Mouse (Mus musculus): ENCODE results near the gene Decr2. TPM values are rescaled to one million over a fixed set of nuclear protein-coding genes. Genes with fewer than 3 reads are reported as not detected.

Decr2 gene
- total RNA-seq, 2 experiments from 2014 or later, result not detected

Other genes starting within 250 kb of the Decr2 start
- gene Gm20683, start 248.6 kb downstream of the Decr2 start, total RNA-seq (2015; ENCODE audit: low replicate concordance), result 1.3 and 1.4 TPM in 2 replicates
- gene Gm20683, start 248.6 kb downstream of the Decr2 start, total RNA-seq (2017; ENCODE audit: low replicate concordance), result 1.8 TPM in 1 of 2 replicates, not detected in the other
- gene Rhot2, start 245.5 kb downstream of the Decr2 start, total RNA-seq (2015; ENCODE audit: low replicate concordance), result 34.4 and 37.1 TPM in 2 replicates
- gene Rhot2, start 245.5 kb downstream of the Decr2 start, total RNA-seq (2017; ENCODE audit: low replicate concordance), result 39.1 and 41.5 TPM in 2 replicates
- 52.8 and 61.6 TPM in 2 replicates for gene Wdr90, start 228.8 kb downstream of the Decr2 start, total RNA-seq (2015; ENCODE audit: low replicate concordance)
- 26.4 and 37.6 TPM in 2 replicates for gene Wdr90, start 228.8 kb downstream of the Decr2 start, total RNA-seq (2017; ENCODE audit: low replicate concordance)
- 4.2 and 11.9 TPM in 2 replicates for gene Mcrip2, start 221.6 kb downstream of the Decr2 start, total RNA-seq (2015; ENCODE audit: low replicate concordance)
- 3.5 TPM in 1 of 2 replicates, not detected in the other for gene Mcrip2, start 221.6 kb downstream of the Decr2 start, total RNA-seq (2017; ENCODE audit: low replicate concordance)
- gene Mettl26, start 215.3 kb downstream of the Decr2 start, total RNA-seq (2015; ENCODE audit: low replicate concordance), result 10.1 and 17.3 TPM in 2 replicates
- gene Mettl26, start 215.3 kb downstream of the Decr2 start, total RNA-seq (2017; ENCODE audit: low replicate concordance), result 7.1 and 7.7 TPM in 2 replicates
- not detected in 2 replicates for gene Wfikkn1, start 209.5 kb downstream of the Decr2 start, total RNA-seq (2015; ENCODE audit: low replicate concordance)
- 0.26 and 1.7 TPM in 2 replicates for gene Wfikkn1, start 209.5 kb downstream of the Decr2 start, total RNA-seq (2017; ENCODE audit: low replicate concordance)
- 2.2 and 2.5 TPM in 2 replicates for gene Rab40c, start 170.6 kb downstream of the Decr2 start, total RNA-seq (2015; ENCODE audit: low replicate concordance)
- gene Rab40c, start 170.6 kb downstream of the Decr2 start, total RNA-seq (2017; ENCODE audit: low replicate concordance), result 0.98 and 3.2 TPM in 2 replicates
- gene Pigq, start 145.4 kb downstream of the Decr2 start, total RNA-seq (2015; ENCODE audit: low replicate concordance), result 1,618 and 1,746 TPM in 2 replicates
- gene Pigq, start 145.4 kb downstream of the Decr2 start, total RNA-seq (2017; ENCODE audit: low replicate concordance), result 1,554 and 1,638 TPM in 2 replicates
- 13.7 and 13.8 TPM in 2 replicates for gene Nhlrc4, start 145.4 kb downstream of the Decr2 start, total RNA-seq (2015; ENCODE audit: low replicate concordance)
- gene Nhlrc4, start 145.4 kb downstream of the Decr2 start, total RNA-seq (2017; ENCODE audit: low replicate concordance), result 13.7 and 18.9 TPM in 2 replicates
- gene A930017K11Rik, start 137.8 kb downstream of the Decr2 start, total RNA-seq (2015; ENCODE audit: low replicate concordance), result not detected in 2 replicates
- gene A930017K11Rik, start 137.8 kb downstream of the Decr2 start, total RNA-seq (2017; ENCODE audit: low replicate concordance), result not detected in 2 replicates
- 9.6 and 9.7 TPM in 2 replicates for gene Capn15, start 104.5 kb downstream of the Decr2 start, total RNA-seq (2015; ENCODE audit: low replicate concordance)
- gene Capn15, start 104.5 kb downstream of the Decr2 start, total RNA-seq (2017; ENCODE audit: low replicate concordance), result 5.7 and 9.1 TPM in 2 replicates
- gene Rab11fip3, start 20.8 kb downstream of the Decr2 start, total RNA-seq (2015; ENCODE audit: low replicate concordance), result not detected in 2 replicates
- 0.26 TPM in 1 of 2 replicates, not detected in the other for gene Rab11fip3, start 20.8 kb downstream of the Decr2 start, total RNA-seq (2017; ENCODE audit: low replicate concordance)
- 3.6 and 5.9 TPM in 2 replicates for gene Nme4, start 5.3 kb upstream of the Decr2 start, total RNA-seq (2015; ENCODE audit: low replicate concordance)
- gene Nme4, start 5.3 kb upstream of the Decr2 start, total RNA-seq (2017; ENCODE audit: low replicate concordance), result 3.4 TPM in 1 of 2 replicates, not detected in the other
- gene Tmem8, start 23.0 kb upstream of the Decr2 start, total RNA-seq (2015; ENCODE audit: low replicate concordance), result 13.0 and 13.8 TPM in 2 replicates
- 6.7 and 8.9 TPM in 2 replicates for gene Tmem8, start 23.0 kb upstream of the Decr2 start, total RNA-seq (2017; ENCODE audit: low replicate concordance)
- 32.3 and 39.3 TPM in 2 replicates for gene Mrpl28, start 33.2 kb upstream of the Decr2 start, total RNA-seq (2015; ENCODE audit: low replicate concordance)
- 27.6 and 30.9 TPM in 2 replicates for gene Mrpl28, start 33.2 kb upstream of the Decr2 start, total RNA-seq (2017; ENCODE audit: low replicate concordance)
- 12.2 and 35.3 TPM in 2 replicates for gene Axin1, start 48.4 kb upstream of the Decr2 start, total RNA-seq (2015; ENCODE audit: low replicate concordance)
- 44.4 and 84.3 TPM in 2 replicates for gene Axin1, start 48.4 kb upstream of the Decr2 start, total RNA-seq (2017; ENCODE audit: low replicate concordance)
- 4.7 and 13.4 TPM in 2 replicates for gene Pdia2, start 108.8 kb upstream of the Decr2 start, total RNA-seq (2015; ENCODE audit: low replicate concordance)
- gene Pdia2, start 108.8 kb upstream of the Decr2 start, total RNA-seq (2017; ENCODE audit: low replicate concordance), result 4.1 and 24.4 TPM in 2 replicates
- not detected in 2 replicates for gene Rgs11, start 112.6 kb upstream of the Decr2 start, total RNA-seq (2015; ENCODE audit: low replicate concordance)
- gene Rgs11, start 112.6 kb upstream of the Decr2 start, total RNA-seq (2017; ENCODE audit: low replicate concordance), result not detected in 2 replicates
- gene Arhgdig, start 117.4 kb upstream of the Decr2 start, total RNA-seq (2015; ENCODE audit: low replicate concordance), result 3.2 TPM in 1 of 2 replicates, not detected in the other
- not detected in 2 replicates for gene Arhgdig, start 117.4 kb upstream of the Decr2 start, total RNA-seq (2017; ENCODE audit: low replicate concordance)
- 0.72 and 3.8 TPM in 2 replicates for gene Fam234a, start 153.9 kb upstream of the Decr2 start, total RNA-seq (2015; ENCODE audit: low replicate concordance)
- 1.8 and 6.0 TPM in 2 replicates for gene Fam234a, start 153.9 kb upstream of the Decr2 start, total RNA-seq (2017; ENCODE audit: low replicate concordance)
- 16.3 and 27.4 TPM in 2 replicates for gene Luc7l, start 162.6 kb upstream of the Decr2 start, total RNA-seq (2015; ENCODE audit: low replicate concordance)
- gene Luc7l, start 162.6 kb upstream of the Decr2 start, total RNA-seq (2017; ENCODE audit: low replicate concordance), result 45.1 and 70.6 TPM in 2 replicates